Mouse (Mus musculus) left cerebral cortex, adult 18-20 months (tissue): Measurements from ENCODE around the gene Ddit4. TPM values are rescaled to one million over a fixed set of nuclear protein-coding genes. Genes with fewer than 3 reads are reported as not detected.
A peak's percentile ranks its signal among the peaks of the same experiment; 100 is the strongest.

Source experiments
- DNase-seq, 2 experiments: peaks; one replicate each; pipeline ENCODE4 v3.0.0; 2021 to 2022; ENCODE audit warnings: low spot score in 2 of 2, mixed read lengths in 1 of 2
- total RNA-seq, 2 experiments: library from RNA; stranded (reverse); gene quantifications; 2 replicates each; pipeline ENCODE4 v1.2.3; 2021

The Ddit4 gene
- total RNA-seq, 2 experiments from 2014 or later = 35.8 to 41.3 TPM

DNA sequence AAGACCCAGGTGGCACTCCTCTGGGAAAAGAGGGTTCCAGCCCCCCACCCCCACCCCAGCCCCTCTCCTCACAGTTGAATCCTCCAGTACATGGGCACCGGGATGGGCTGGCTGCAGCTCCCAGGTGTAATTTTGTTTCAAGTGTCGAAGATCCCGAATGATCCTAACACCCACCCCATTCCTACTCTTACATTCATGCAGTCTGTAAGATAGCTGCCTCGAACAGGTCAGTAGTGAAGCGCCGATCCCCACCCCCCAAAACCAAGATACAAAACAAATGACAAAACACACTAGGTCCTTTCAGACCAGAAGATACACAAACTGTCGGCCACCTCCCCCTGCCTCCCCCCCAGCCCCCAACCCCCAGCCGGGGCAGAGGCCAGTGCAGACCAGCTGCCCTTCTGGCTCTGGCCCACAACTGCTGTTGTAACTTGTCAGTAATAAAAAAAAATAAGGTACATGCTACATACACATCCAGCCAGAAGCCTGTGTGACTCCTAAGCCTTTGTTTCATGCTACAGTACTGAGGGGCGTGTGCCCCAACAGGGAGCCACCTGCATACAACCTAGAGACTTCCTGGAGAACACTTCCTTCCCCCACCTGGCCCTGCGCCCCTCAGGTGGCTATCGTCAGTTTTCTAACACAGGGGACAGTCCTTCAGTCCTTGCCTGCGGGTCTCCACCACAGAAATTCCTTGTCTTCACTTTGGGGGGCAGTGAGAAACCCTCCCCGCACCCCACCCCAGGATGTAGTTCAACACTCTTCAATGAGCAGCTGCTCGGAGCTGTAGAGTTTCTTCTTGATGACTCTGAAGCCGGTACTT lies 1.6 kb downstream of the Ddit4 start:
- no peak for DNase-seq

GRCm38 (mm10) chr10:59949255-59949648 lies 2.4 kb downstream of the Ddit4 start:
- DNase-seq = no peak

GRCm38 (mm10) chr10:59948363-59949254 lies 3.0 kb downstream of the Ddit4 start:
- no peak for DNase-seq

- no peak for DNase-seq
Measured at GRCm38 (mm10) chr10:59947296-59948073, 4.1 kb downstream of the Ddit4 start.

DNA sequence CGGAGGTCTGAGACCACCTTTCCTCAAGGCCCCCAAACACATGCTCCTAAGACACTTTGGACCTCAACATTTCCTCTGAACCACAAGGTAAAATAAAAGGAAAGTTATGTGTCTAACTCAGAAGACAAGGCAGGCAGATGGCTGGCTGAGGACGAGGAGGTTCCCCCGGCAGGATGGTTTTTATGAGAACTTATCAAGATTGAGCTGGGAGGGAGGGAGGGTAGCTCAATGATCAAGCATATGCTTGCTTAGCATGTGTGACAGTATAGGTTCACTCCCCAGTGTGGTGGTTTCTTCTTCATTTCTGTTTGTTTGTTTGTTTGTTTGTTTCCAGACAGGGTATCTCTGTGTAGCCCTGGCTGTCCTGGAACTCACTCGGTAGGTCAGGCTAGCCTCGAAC lies 5.3 kb downstream of the Ddit4 start:
- no peak for DNase-seq

GRCm38 (mm10) chr10:59945416-59945815 lies 6.2 kb downstream of the Ddit4 start:
- no peak for DNase-seq

DNA sequence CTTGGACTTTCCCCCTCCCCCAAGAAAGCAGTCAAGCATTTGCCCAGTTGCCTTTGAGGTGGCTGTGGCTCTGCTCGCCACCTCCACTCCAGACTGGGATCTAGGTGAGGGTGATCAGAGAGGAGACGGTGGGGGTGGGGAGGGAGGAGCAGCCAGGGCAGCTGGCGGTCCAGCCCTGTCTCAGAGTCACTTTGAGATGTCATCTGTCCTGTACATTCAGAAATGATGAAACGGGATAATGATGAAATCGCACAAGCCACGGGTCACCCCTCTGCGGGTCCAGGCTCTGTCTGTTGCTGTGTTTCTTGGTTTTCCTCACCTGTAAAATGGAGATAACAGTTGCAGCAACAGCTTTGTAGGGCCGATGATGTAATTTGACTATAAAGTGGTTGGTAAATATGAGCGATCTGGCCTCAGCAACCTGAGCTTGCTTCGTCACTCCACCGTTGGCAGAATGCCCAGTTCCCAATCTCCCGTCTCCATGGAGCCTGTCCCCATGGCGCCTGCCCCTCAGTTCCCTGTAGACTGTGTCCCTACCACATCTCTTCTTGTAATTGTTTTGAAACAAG lies 8.1 kb downstream of the Ddit4 start:
- DNase-seq = peak; percentile 73 to 78

DNA sequence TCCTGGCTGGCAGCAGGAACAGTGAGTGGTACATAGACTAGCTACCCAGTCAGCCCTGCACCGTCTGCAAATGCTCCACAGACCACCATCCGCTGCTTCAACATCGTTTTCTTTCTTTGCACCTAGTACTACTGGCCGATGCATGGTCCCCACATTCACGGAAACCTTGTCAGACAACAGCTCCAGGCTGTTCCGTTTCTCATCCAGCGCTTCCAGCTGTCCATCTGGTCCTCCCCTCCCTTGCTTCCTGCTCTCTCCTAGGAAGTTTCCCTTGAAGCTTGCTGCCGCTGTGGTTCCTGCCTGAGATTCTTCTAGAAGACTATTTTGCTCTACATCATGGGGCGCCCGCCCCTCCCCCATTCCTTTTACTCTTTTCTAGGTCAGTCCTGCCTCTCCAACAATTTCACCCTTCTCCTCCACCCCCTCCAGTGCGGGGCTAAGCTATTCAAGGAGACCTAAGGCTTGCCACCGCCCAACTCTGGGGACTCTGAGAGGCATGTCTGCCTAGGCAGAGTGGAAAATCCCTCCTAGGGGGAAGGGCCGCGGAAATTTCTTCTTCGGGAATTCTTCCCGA lies 8.7 kb downstream of the Ddit4 start:
- DNase-seq = peak; percentile 64 to 74

GRCm38 (mm10) chr10:59942281-59942846 lies 9.3 kb downstream of the Ddit4 start:
- peak in 1 of 2 experiments; percentile 39 for DNase-seq

DNA sequence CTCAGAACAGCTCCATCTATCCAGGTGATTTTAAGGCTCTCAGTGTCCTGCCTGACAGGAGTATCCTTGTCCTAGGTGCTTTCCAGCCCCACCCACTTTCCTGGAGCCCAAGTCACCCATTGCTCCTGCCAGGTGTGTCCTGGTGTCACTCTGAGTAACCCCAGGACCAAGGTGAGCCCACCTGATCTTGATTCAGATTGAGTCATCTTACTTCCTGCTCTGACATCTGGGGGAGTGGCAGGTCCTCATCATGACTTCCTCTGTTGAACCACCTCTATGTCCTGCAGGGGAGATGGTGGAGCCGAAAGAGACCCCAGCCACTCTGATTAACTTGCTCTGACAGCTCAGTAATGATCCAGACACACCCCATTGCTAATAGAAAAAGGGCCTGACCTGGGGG lies 12.6 kb downstream of the Ddit4 start:
- DNase-seq = no peak

GRCm38 (mm10) chr10:59938662-59939061 lies 13.0 kb downstream of the Ddit4 start:
- no peak for DNase-seq

DNA sequence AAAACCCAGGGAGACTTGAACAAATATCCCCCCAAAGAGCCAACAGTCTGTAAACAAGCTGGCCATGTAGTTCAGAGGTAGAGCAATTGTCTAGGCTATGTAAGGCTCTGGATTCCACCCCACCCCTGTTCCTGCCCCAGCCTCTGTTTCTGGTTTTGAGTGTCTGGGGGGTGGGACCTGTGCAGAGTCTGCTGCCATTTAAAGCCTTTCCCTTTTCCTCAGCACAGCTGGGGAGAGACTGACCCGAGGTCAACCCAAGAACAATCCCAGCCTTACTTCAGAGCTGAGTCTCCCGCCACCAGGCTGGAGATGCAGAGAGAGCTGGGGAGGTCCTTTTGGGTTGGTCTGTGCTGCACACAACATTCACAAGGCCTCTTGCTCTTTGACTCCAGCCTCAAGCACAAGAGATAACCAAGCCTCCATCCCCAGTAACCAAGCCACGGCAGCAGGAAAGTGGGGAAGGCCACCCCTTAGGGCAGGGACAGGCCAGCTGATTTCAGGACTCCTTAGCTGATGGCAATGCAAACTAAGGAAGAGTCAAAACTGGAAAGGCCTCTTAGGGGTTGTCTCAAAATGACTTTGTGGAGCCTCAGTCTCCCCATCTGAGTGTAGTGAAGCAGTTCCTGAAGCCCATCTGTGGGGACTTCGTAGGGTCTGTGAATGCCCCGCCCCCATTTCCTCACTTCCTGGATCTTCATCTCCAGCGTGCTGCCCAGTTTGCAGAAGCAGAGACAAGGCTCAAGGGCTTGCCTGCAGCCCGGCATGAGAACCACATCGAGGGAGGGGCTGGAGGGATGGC lies 15.4 kb downstream of the Ddit4 start:
- no peak for DNase-seq

DNA sequence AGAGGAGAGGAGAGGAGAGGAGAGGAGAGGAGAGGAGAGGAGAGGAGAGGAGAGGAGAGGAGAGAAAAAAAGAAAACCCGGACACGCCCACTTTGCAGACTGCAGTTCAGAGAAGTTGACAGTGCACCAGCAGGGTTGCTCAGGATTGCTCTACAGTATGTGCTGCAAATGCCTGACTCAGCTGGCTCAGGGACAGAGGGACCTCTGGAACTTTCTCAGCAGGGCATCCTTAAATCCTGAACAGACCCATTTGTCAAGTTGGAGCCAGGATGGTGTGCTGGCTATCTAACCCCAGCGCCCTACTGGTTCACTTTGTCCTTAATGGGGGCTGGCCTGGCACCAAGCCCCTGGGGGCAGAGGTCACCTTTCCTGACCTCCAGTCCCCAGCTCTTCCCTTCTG lies 17.6 kb downstream of the Ddit4 start:
- DNase-seq = no peak

DNA sequence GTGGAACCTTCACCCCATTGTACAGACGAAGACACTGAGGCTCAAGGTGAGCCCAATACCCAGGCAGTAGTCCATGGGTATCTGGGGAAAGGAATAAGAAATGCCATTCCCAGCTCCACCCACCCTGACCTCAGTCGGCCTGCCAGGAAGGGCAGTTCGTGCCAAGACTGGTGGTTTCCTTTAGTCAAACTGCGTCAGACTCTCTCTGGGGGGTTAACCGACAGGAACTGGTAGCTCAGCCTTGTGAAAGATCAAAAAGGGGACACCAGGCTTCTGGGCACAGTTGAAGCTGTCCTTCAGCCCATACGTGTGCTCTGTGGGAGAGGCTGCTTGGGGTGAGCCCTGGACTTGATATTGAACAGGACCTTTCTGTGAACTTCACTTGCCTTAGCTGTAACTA lies 19.1 kb downstream of the Ddit4 start:
- no peak for DNase-seq

- peak in 1 of 2 experiments; percentile 31 for DNase-seq
Measured at GRCm38 (mm10) chr10:59930996-59931395, 20.6 kb downstream of the Ddit4 start.

GRCm38 (mm10) chr10:59929205-59929604 lies 22.4 kb downstream of the Ddit4 start:
- no peak for DNase-seq

DNA sequence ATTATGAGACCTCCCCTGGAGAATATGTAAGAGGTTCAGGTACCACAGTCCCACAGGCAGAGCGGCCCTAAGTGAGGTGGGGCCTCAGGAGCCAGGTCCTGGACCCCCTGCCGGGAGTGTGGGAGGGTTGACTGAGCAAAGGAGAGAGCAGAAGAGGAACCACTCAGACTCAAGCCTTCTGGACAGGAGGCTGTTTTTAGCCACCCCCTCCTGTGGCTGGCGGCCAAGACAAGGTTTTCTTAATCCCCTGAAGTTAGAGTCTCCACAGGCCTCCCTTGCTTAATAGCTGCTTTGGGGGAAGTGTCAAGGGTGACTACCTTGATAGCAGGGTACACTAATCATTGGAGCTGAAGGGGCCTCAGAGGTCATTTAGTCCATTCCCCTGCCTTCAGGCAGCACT lies 27.3 kb downstream of the Ddit4 start:
- DNase-seq = no peak

DNA sequence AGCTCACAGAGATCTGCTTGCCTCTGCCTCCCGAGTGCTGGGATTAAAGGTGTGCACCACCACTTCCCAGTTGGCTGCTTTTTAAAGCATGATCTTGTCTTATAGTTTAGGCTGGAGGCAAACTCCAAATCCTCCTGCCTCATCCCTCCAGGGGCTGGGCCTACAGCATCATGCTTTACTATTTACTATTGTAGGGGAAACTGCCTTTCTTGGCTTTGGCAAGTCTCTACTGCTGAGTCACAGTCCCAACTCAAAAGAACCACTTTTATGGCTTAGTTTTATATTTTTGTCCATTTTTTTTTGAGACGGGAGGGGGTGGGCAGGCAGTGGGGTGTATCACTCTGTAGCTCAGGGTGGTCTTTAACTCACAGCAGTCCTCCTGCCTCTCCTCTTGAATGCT lies 28.1 kb downstream of the Ddit4 start:
- no peak for DNase-seq
